Comparison of ENCODE assay signal across 9 mouse cellular contexts in the genomic region with DNA sequence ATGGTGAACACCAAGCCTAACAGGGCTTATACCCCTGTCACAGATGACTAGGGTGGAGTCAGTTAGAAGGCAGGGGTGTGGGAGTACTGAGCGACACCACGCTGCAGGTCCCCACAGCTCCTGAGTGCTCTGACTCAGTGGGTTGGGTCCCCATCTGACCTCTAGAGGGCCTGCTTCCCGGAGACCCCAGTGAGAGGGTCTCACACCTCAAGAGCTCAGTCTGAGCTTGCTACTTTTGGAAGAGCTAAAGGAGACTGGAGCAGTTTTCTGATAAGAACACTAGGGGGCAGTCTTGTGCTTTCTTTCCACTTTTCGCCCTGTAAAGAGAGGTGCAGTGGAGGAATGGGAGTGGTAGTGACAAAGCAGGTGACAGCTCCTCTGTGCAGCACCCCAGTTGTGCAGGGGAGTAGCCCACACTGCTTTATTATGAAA. TPM values are rescaled to one million over a fixed set of nuclear protein-coding genes. Genes with fewer than 3 reads are reported as not detected.
DNase-seq lines count a peak whose midpoint lies in the region; ATAC-seq and TF ChIP-seq lines count a peak whose summit lies in the region.
"Had no signal": no experiment of that assay in that cellular context is flagged by ENCODE, and none has a peak within 500 bp of the region (broad histone marks: within the 10 kb centered on the region; RNA-seq: fewer than 3 reads in every experiment).

No protein-coding gene starts in this region.

- H3K4me3 ChIP-seq in heart, embryonic 12.5 days, result no peak overlapping the region
- H3K4me3 ChIP-seq in heart, postnatal 0 days (ENCODE audit: low read depth, low read length), result no peak overlapping the region
- H3K4me3 ChIP-seq in liver, embryonic 11.5 days (ENCODE audit: low read depth, low read length), result no peak overlapping the region

- H3K9ac ChIP-seq in heart, embryonic 12.5 days, result no peak overlapping the region
- no peak overlapping the region for H3K9ac ChIP-seq in heart, postnatal 0 days (replicated peaks; ENCODE audit: low read depth, low read length)
- no peak overlapping the region for H3K9ac ChIP-seq in liver, embryonic 11.5 days (ENCODE audit: low read depth, low read length)

- TF ChIP-seq EP300 in heart, postnatal 0 days (IDR thresholded peaks at IDR 0.05; ENCODE audit: low read depth), result no peak

- H3K9me3 ChIP-seq in heart, embryonic 12.5 days (replicated peaks), result no peaks in the 10 kb centered on the region
- no peaks in the 10 kb centered on the region for H3K9me3 ChIP-seq in heart, postnatal 0 days (replicated peaks; ENCODE audit: control insufficient read depth, low read length)
- no peaks in the 10 kb centered on the region for H3K9me3 ChIP-seq in liver, embryonic 11.5 days (ENCODE audit: control insufficient read depth, low read length)

- 0 out of 2 replicates have a peak, but pooled peaks cover 4% of the 10 kb centered on the region for H3K27me3 ChIP-seq in heart, embryonic 12.5 days (replicated peaks)
- H3K27me3 ChIP-seq in heart, postnatal 0 days (ENCODE audit: control insufficient read depth, insufficient read depth, low read length), result no peaks in the 10 kb centered on the region
- peaks cover 5% of the 10 kb centered on the region; the same call in 1 of the 2 replicates for H3K27me3 ChIP-seq in liver, embryonic 11.5 days (replicated peaks; ENCODE audit: control insufficient read depth, insufficient read depth, low read length)

- H3K36me3 ChIP-seq in heart, embryonic 12.5 days, result no peaks in the 10 kb centered on the region
- no peaks in the 10 kb centered on the region for H3K36me3 ChIP-seq in heart, postnatal 0 days (replicated peaks; ENCODE audit: control insufficient read depth, insufficient read depth, low read length)
- H3K36me3 ChIP-seq in liver, embryonic 11.5 days (ENCODE audit: control insufficient read depth, insufficient read depth, low read length), result no peaks in the 10 kb centered on the region

- no peak for DNase-seq in heart, postnatal 25 days (ENCODE audit: low spot score)
- DNase-seq in ES-CJ7 (ENCODE audit: low read depth, low spot score), result peak; percentile 84
- DNase-seq in cerebellum, postnatal 14 days, result peak; percentile 74 to 82
- DNase-seq in heart, postnatal 0 days (ENCODE audit: low spot score), result peak; percentile 47
- DNase-seq in liver, embryonic 11.5 days (ENCODE audit: low spot score), result no peak
- DNase-seq in natural killer cell, adult 2 months (ENCODE audit: low spot score in 2 of 2), result peak; percentile 26 to 40
- DNase-seq in adrenal gland, adult 8-10 months, result no peak

- peak; percentile 51; the same call in 1 of the 2 replicates for ATAC-seq in heart, embryonic 12.5 days (ENCODE audit: insufficient number of reproducible peaks, low FRiP score)
- ATAC-seq in heart, postnatal 0 days (ENCODE audit: insufficient read depth, low read depth), result no peak
- ATAC-seq in liver, embryonic 11.5 days (replicated peaks; ENCODE audit: low FRiP score), result peak; percentile 73

- 11% methylated on average over 4 of the region's 4 CpGs for WGBS in heart, embryonic 12.5 days
- 3% methylated on average over 4 of the region's 4 CpGs for WGBS in heart, postnatal 0 days
- WGBS in liver, embryonic 11.5 days, result 15% methylated on average over 4 of the region's 4 CpGs

- TF ChIP-seq CTCF in heart, postnatal 0 days (IDR thresholded peaks at IDR 0.05; ENCODE audit: low read depth), result peak; percentile 78

- intact Hi-C loops in heart, postnatal 25 days (cut with DNase I), result loop anchor here (1.0 to 10.0 kb wide), 3 partner anchors 73 to 411 kb away; no protein-coding TSS in a partner anchor

- no peak overlapping the region for H3K27ac ChIP-seq in heart, embryonic 12.5 days (ENCODE audit: poor library complexity, severe bottlenecking)
- H3K27ac ChIP-seq in heart, postnatal 0 days (ENCODE audit: low read depth), result no peak overlapping the region
- H3K27ac ChIP-seq in liver, embryonic 11.5 days (ENCODE audit: low read depth, low read length), result no peak overlapping the region
- H3K27ac ChIP-seq: macrophage had no signal

- 0 out of 2 replicates have a peak, but pooled peaks cover 3% of the 10 kb centered on the region for H3K4me1 ChIP-seq in heart, embryonic 12.5 days (replicated peaks)
- H3K4me1 ChIP-seq in heart, postnatal 0 days (ENCODE audit: control insufficient read depth, insufficient read depth), result no peaks in the 10 kb centered on the region
- peaks cover 12% of the 10 kb centered on the region for H3K4me1 ChIP-seq in liver, embryonic 11.5 days (replicated peaks; ENCODE audit: control insufficient read depth, insufficient read depth, low read length)

- no peak overlapping the region for H3K4me2 ChIP-seq in heart, embryonic 12.5 days
- H3K4me2 ChIP-seq in heart, postnatal 0 days (ENCODE audit: low read depth, low read length), result no peak overlapping the region
- H3K4me2 ChIP-seq in liver, embryonic 11.5 days, result no peak overlapping the region

RNA-seq across cellular contexts. Expression of gene Nacc2, which starts 30.9 kb away (rescaled TPM):
- polyA plus RNA-seq in heart, embryonic 12.5 days (2016; fragmentation: Nextera tagmentation; extraction: Ambion mirVana), result 6.5 and 6.6 TPM in 2 replicates
- total RNA-seq in heart, postnatal 25 days (2021), result 10 to 100 TPM; 25.5 to 28.9 TPM
- 6.8 and 20.6 TPM in 2 replicates for total RNA-seq in heart, postnatal 0 days (2014; rRNA removed; ENCODE audit: low replicate concordance)
- 5.4 and 6.9 TPM in 2 replicates for polyA plus RNA-seq in heart, postnatal 0 days (2015; fragmentation: Nextera tagmentation; extraction: Ambion mirVana)
- polyA plus RNA-seq in liver, embryonic 11.5 days (2014; fragmentation: Nextera tagmentation; extraction: Ambion mirVana), result 4.0 TPM in 2 replicates
- total RNA-seq in adrenal gland, adult 8-10 months (2022), result 10 to 100 TPM; 42.6 to 58.0 (median 46.9) TPM

RNA-seq across cellular contexts. Expression of gene Lhx3, which starts 54.2 kb away (rescaled TPM):
- polyA plus RNA-seq in heart, embryonic 12.5 days (2016; fragmentation: Nextera tagmentation; extraction: Ambion mirVana), result not detected in 2 replicates
- total RNA-seq in heart, postnatal 25 days (2021), result not detected
- total RNA-seq in heart, postnatal 0 days (2014; rRNA removed; ENCODE audit: low replicate concordance), result not detected in 2 replicates
- polyA plus RNA-seq in heart, postnatal 0 days (2015; fragmentation: Nextera tagmentation; extraction: Ambion mirVana), result not detected in 2 replicates
- polyA plus RNA-seq in liver, embryonic 11.5 days (2014; fragmentation: Nextera tagmentation; extraction: Ambion mirVana), result 0.09 TPM in 1 of 2 replicates, not detected in the other
- total RNA-seq in adrenal gland, adult 8-10 months (2022), result 1 to 10 TPM in 2 of 4 experiments, under 1 TPM in 1, not detected in 1; 0.48 to 6.4 (median 4.0) TPM
- polyA plus RNA-seq: macrophage had no signal

Comparison
In these comparisons a context has a peak if more than half of its experiments do, and no peak if none do; other contexts are left out.
1. DNase-seq: peak in ES-CJ7 (single experiment), cerebellum, postnatal 14 days (2 of 2), heart, postnatal 0 days (single experiment) and natural killer cell, adult 2 months (2 of 2); none in heart, postnatal 25 days (single experiment), liver, embryonic 11.5 days (single experiment) and adrenal gland, adult 8-10 months (single experiment).